Mouse (Mus musculus) neutrophil, adult 5-6 weeks (primary cell): ENCODE results near the gene Tmem270. TPM values are rescaled to one million over a fixed set of nuclear protein-coding genes. Genes with fewer than 3 reads are reported as not detected.

Experiments
- ATAC-seq: fragments of 151-379, 151-347 bp; 2 replicates; pipeline ENCODE4 v1.8.0; 2017; ENCODE audit warnings: mild to moderate bottlenecking, moderate TSS enrichment; ENCODE audit not compliant: insufficient number of reproducible peaks, poor library complexity, low FRiP score, severe bottlenecking; ENCODE audit errors: extremely low read depth
- total RNA-seq: library from RNA; stranded (forward); fragments of 200-1000 nt; gene quantifications from 2 replicates; pipeline ENCODE4 v1.2.3, GENCODE M21; 2017

The Tmem270 gene
- total RNA-seq, 1 experiment from 2014 or later: not detected

DNA sequence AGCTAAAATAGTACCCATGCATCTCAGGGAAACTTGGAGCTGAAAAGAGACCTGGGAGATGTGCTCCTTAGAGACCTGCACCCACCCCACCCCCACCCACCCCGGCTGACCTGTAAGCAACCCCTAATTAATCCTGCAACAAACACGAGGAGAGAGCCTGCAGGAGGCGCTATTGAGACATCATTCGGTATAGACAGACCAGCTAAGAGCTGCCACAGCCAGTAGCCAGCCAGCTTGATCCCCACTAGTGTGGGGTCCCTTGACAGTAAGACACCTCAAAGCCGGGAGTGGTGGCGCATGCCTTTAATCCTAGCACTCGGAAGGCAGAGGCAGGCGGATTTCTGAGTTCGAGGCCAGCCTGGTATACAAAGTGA is 26.4 kb upstream of the Tmem270 start:
- ATAC-seq: peak; percentile 30; the same call in 1 of the 2 replicates

DNA sequence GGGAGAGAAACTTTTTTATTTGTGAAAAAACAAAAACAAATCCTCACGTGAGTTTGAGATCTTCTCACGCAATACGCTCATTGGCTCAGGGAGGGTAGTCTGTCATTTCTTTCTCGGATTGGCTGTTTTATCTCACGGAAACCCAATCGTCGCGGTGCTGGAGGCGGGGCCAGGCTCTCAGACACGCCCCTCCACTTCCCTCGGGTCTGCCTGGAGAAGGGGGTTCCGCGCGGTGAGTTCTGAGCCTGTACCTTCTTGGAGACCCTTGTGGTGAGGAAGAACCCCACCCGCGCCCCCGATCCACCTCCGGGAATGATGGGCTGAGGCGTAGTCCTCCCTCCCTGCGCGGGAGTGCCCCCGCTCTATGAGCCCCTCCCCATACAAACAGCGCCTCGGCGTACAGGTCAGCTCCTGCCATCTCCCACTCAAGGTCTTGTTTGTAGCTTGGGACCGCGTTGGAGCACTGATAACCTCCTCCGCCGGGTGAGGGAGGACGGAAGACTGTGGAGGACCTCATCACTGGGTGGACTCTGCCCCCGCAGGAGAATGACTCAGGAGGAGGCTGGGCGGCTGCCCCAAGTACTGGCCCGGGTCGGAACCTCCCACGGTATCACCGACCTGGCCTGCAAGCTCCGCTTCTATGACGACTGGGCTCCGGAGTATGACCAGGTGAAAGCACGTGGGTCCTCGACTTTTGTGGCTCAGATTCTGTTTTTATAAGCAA is 25.8 kb upstream of the Tmem270 start, which contains the start of gene Mettl27:
Gene Mettl27, plus strand, starts transcription at position 190 of the 724 bp plus-strand sequence.
- peak; percentile 81 for ATAC-seq

DNA sequence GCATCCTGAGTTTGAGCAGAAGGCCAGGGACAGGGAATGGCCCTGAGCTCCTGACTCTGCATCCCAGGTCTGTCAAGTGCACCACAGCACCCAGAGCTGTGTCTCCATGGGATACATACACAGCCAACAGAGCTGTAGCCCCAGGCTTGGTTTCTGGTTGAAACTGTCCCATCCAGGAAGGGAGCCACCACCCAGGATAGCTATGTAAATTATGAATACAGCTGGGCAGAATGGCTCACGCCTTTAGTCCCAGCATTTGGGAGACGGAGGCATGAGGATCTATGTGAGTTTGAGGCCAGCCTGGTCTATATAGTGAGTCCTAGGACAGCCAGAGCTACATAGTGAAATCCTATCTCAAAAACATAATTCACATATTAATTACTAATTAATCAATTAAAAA is 23.5 kb upstream of the Tmem270 start:
- no peak for ATAC-seq

DNA sequence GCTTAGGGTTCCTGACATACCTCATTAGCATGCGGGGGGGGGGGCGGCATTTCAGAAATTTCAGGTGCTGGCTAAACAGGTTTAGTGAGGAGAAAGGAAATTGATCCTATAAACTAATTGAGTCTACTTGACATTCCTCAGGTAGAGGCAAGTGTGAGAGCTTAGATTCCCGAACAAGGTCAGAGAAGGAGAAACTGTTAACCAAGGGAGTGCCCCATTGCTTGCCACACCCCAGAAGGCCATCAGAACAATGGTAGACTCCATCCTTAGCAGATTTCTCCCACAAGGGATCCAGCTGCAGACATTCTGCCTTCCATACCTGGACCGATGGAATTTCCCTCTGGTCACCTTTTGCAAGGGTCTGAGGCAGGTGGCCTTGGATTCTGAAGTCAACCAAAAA is 20.2 kb upstream of the Tmem270 start:
- ATAC-seq: no peak

DNA sequence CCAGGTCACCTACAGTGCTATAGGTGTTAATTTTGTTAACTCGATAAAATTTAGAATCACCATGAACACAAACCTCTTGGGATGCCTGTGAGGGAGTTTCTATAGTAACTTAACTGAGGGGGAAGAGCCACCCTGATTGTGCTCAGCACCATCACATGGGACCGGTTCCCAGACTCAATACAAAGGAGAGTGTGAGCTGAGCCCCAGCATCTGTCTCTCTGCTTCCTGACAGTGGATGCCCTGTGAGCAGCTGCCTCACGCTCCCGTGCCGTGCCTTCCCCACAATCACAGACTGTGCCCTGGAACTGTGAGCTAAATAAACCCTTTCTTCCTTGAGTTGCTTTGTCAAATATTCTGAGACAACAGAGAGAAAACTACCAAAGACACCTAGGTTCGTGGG is 16.6 kb upstream of the Tmem270 start:
- ATAC-seq: no peak

DNA sequence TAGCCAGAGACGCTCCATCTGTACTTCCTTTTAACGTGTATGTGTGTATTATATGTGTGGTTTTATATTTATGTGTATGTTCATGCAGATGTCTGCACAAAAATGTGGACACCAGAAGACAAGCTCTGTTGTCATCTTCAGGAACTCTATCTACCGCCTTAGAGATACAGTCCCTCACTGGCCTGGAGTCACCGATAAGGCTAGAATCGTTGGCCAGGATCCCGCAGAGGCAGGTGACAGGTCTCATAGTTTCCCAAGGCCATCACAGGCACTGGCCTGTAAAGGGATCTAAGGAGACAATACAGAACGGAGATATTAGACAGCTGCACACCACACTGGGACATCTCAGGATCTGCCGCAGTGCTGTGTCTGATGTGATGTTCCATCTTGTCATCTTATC is 14.6 kb upstream of the Tmem270 start:
- no peak for ATAC-seq

DNA sequence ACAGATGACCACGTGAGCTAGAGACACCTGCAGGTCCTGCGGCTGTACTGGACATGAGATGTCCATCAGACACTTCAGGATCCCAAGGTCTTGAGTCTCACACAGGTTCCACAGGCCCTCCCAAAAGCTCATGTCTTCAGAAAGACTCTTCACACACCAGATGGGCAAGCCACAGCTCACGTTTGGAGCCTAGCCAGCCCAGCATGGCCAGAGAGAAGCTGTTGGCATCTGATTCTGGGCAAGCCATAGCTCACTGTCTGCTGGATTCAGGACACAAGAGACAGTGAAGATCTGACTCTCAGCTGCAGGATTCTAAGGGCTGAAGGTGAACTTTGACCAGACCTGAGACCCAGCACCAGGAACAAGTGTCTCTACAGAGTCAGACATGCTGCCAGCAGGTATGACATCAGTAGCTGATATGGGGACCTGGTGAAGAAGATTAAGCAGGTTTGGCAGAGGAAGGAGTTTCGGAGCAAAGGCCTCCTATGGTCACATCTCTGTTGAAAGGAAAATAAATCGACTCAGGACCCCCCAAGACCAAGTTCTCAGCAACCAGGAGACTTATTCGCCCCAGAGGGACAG is 13.7 kb upstream of the Tmem270 start:
- ATAC-seq: no peak

DNA sequence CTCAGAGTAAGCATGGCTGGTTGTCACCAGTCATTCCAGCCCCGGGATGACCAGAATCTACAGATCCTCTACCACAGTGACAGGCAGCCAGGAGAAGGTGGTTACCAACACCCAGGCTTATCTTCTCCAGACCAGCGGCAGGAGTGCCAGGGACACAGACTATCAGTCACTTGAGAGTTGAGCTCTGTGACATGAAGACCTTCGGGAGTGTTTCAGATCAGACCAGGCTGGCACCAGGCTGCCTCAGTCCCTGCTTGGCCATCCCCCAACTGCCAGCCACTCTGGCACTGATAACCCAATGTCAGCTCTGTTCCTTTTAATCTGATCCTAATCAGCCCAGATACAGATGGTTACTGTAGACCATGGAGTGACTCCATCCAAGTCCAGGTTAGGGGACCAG is 12.6 kb upstream of the Tmem270 start:
- ATAC-seq: no peak

DNA sequence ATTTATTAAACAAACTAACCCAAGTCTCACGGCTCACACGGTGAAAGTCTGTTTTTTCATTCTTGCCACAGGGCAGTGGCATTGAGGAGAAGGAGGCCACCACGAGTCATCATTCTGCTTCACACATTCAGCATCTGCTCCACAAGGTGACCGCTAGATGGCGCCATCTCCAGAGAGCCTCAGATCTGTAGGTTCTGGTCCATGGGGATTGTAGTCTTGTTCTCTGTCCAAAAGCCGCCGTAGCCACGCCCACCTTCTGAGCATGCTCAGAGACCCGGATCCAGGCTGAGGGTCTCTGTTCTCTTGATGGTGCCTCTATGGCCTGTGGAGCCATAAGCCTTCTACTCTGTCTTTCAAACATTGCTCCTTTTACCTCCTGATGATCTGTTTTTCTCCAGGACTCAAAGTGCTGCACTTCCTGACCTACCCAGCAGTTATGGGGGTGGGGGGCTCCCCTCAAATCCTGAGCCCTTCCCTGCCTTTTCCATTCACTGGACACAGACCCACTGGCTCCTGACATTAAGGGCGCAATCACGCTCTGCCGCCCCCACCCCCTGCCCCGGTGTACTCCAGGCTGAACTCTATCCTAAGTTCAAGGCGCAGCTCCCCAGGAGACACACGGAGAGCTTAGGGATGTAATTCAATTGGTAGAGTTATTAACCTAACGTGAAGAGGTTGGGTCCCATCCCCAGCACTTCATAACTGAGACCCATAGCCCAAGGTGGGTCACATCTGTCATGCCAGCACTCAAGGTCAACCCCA is 11.7 kb upstream of the Tmem270 start:
- ATAC-seq: no peak

DNA sequence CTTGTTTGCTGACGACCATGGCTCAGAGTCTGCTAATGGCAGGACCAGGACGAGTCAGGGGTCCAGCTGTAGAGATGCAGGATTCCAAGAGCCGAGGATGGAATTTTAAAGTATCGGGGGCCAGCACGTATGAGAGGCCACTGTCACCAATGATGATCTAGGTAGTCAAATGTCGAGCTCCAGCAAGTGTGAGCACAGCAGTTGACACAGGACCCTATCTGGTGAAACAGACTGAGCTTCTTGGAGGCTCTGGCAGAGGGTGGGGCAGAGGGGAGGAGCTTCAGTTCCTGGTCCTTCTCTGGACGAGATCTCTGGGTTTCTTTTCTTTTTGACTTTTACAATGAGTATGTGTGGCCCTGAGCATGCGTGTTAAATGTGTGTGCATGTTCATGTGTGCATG is 8.8 kb upstream of the Tmem270 start, which contains the start of gene Cldn13:
Gene Cldn13, minus strand, starts transcription at position 216 of the 400 bp plus-strand sequence.
- ATAC-seq: no peak

DNA sequence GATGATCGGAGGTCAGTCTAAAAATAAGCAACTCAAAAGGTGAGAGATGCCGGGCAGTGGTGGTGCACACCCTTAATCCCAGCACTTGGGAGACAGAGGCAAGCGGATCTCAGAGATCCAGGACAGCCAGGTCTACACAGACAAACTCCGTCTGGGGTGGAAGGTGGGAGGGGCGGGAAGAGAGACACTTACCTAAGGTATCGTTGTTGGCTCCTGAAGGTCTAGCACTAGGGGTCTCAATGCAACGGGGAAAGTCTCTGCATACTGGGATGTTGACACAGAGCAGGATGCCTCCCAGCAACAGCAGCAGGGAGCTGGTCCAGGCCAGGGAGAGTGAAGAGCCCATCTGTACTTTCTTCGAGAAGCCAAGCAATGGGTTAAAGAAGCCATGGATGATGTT is 8.0 kb upstream of the Tmem270 start:
- no peak for ATAC-seq

DNA sequence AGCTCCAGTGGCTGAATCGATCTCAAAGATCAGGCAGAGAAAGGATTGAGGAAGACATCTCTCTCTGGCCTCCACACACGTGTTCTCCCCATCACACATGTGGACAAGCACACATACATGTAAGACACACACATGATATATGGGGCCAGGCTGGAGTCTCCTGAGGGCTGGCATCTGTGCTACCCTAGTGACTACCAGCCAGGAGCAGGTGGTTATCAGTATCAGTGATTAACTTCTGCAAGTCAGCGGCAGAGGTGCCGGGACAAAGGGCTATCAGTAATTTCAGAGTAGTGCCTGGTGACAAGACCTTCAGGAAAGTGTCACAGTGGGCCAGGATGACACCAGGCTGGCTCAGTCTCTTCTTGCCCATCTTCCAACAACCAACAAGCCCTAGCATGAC is 7.2 kb upstream of the Tmem270 start:
- no peak for ATAC-seq

DNA sequence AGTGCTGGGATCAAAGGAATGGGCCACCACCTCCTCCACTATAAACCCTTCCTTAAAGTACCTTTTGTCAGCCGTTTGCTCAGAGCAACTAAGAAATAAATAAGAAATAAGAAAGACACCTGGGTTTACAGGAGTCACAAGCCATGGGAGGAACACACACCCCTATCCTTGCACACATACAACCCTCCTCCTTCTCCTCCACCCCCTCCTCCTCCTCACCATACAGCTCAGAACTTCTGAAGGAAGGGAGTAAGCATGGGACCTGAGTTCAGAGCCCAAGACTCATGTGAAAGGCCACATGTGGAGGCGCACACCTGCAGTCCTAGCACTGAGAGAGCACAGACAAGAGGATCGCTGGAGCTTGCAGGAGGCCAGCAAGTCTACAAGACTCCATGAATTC is 6.8 kb upstream of the Tmem270 start:
- no peak for ATAC-seq

DNA sequence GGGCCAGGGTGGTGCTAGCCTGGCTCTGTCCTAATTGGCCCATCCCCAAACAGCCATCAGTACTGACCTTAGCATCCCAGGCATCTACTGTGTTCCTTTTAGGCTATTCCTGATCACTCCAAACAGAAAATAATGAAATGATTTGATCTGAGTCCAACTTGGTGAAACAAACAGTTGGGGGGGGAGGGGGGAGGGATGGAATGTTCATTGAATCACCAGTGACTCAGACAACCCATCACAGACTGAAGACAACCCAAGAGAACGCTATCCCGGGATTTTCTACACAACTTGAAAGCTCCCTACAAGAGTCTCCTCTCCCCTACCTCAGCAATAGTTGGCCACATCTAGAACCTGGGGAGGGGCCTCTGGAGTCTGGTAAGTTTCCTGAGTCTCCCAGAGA is 5.4 kb upstream of the Tmem270 start:
- ATAC-seq: no peak

DNA sequence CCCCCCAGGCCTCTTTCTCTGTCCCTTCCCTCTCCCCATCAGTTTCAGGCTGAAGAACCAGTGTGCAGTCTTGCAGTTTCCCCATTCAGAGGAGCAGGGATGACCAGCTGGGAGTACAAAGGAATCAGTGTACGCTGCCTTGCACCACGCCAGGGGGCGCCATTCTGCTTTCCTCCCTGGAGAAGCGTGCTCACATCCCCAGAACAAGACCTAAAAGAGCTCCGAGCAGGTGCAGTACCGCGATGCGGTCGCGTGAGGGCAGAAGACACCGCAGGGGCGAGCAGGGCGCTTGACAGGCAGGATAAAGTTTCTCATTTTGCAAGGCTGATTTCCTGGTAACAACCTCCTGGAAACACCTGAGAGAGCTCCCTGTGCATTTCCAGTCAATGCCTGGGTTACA is 602 bp upstream of the Tmem270 start:
- peak; percentile 46; the same call in 1 of the 2 replicates for ATAC-seq

DNA sequence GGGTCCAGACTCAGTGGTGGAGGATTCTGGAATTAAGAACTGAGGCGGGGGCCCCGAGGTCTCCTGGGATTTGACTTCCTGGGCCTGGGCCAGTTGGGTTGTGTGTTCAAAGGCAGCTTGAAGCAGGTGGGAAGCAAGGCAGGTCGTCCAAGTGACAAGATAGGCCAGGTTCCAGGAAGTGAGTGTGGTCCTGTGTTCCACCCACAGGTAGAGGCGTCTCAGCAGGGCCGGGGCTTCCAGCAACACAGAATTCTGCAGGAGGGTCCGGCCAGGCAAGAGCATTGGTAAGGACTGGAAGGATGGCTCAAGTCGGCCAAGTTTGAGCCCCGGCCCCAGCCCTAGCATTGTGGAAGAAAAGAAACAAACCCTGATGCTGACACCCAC is 4.9 kb downstream of the Tmem270 start:
- no peak for ATAC-seq

DNA sequence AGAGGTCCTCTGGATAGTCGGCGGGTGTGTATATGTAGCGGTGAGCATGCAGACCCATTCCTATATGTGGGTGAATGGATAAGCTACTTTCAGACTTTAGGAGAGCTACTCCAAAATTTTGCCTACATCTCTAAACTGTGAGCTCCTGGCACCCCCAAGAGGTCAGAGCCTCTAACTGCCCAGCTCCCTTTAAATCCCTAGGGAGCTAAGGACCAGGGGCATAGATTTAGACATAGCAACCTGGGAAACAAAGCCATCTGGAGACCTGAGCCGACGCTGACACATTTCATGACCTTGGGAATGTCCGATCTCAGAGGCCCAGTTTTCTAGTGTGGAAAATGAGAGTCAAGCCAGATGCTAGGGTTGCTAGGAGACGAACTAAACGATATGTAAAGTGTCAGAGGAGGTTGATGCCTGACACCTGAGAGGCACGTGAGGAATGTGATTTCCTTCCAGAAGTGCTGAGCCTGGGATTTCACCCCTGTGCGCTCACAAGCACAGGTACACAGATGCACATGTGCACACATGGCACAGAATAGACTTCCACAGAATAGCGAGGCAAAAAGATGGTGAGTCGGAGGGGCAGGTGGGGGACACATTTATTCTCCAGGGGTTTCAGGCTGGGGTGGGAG is 5.4 kb downstream of the Tmem270 start:
- no peak for ATAC-seq

DNA sequence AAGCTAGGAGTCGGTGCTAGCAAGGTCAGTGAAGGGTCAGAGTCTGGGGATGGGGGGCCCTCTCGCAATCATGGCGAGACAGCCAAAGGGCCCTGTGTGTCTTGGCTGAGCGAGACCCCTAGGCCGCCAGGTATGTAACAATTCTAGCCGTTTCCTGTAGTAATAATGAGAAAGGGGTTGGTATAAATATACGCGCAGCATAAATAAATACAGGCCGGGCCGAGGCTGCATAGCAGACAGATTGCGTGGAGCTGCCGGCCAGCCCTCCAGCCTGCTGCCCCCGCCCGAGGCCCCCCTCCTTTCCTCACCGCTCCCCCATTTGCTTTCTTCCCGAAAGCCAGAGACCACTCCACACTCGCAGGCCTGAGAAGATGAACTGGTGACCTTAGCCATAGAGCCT is 8.9 kb downstream of the Tmem270 start:
- no peak for ATAC-seq

DNA sequence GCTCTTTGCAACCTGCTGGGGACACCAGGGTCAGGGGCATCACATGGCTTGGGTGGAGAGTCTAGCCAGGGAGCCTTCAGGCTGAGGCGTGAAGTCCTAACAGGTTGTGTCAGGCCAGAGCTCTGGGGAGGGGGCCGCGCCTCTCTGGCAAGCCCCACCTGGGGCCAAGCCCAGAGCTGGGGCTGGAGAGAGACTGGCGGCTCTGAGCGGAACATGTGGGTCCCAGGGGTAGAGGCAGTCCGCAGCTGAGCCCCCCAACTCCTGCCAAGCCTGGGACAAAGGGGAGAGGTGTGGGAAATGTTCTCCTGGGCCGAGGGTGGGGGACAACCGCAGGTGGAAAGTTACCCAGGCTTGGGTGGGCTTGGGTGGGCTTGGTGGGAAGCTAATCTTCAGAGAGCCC is 9.6 kb downstream of the Tmem270 start:
- ATAC-seq: no peak

DNA sequence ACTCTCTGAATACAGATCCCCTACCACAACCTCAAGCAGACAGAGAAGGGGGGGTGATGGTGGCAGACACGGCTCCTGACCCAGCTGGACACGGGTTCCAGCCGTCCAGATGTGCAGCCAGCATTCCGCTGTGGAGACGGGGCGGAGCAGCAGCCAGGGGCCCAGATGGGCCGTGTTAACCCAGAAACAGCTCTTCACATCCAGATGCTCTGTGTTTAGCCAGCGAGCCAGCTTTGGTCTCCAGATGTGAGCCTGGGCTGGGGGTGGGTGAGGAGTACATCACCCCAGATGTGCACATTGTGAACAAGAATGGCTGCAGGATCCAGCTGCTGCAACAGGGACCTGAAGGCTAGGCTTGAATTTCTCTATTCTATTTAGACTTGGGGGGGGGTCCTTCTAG is 11.2 kb downstream of the Tmem270 start:
- ATAC-seq: no peak
